Mouse (Mus musculus) embryonic fibroblast, embryonic 13.5 days (primary cell): ENCODE results near the gene Kcnd2.

Experiments used
- CTCF ChIP-seq: IDR thresholded peaks from 2 replicates; pipeline ENCODE4 v1.5.1; 2011; ENCODE audit warnings: mild to moderate bottlenecking, control low read depth, low read length, moderate library complexity, borderline replicate concordance; ENCODE audit not compliant: insufficient read depth
- POLR2A ChIP-seq: IDR thresholded peaks from 2 replicates; pipeline ENCODE4 v1.6.1; 2011; ENCODE audit warnings: low read depth, mild to moderate bottlenecking, control low read depth, low read length, moderate library complexity

DNA sequence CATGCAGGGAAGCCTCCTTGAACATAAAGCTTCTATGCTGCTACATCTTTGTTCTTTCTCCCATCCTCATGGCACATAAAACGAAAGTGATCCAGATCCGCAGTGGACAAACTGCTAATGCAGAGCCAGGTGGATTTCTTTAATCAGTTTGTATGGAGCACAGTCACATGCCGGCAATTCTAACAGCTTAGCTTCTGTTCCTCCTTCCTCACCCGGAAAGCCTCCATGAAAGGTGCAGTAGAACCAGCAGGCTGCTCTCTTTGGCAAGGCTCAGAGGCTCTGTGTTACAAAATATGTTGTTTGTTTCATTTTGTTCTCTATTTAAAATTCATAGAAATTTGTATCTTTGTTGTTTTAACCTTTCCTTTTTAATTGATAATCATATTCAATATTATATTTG, 106.9 kb downstream of the Kcnd2 start:
- TF ChIP-seq CTCF (no peak), POLR2A (no peak)
